Mouse (Mus musculus) layer of hippocampus, postnatal 25 days (tissue): ENCODE results near the gene 2900011O08Rik. TPM values are rescaled to one million over a fixed set of nuclear protein-coding genes. Genes with fewer than 3 reads are reported as not detected.

ENCODE experiments used
- DNase-seq, 2 experiments: peaks; one replicate each; pipeline ENCODE4 v3.0.0; 2022; ENCODE audit warnings: mixed read lengths in 2 of 2, low spot score in 1 of 2; ENCODE audit errors: extremely low spot score in 1 of 2
- microRNA-seq, 2 experiments: library from miRNA; unstranded; fragments of <30 nt; microRNA quantifications; one replicate each; pipeline ENCODE4 v1.2.0; 2021
- total RNA-seq, 2 experiments: library from RNA; stranded (reverse); gene quantifications; 2 replicates each; pipeline ENCODE4 v1.2.3; 2021

The 2900011O08Rik gene
- total RNA-seq, 2 experiments from 2014 or later = 259 to 282 TPM

DNA sequence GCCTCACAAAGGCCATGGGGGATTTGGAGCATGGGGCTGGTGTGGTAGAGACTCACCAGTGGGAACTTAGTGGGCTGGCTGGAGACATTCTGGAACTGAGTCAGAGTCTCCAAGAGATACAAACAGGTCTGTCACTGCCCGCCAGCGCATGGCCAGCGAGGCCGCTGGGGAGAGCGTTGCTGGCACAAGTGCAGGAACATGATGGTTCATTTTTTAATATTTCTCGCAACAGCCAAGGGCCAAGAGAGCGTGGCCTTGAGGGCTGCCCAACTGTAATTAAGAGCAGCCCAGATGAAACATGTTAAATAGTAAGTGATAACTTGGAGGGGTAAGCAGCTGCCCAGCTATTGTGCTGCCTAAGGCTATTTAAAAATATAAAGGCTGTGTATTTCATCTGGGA lies 138.3 kb downstream of the 2900011O08Rik start:
- DNase-seq = no peak

DNA sequence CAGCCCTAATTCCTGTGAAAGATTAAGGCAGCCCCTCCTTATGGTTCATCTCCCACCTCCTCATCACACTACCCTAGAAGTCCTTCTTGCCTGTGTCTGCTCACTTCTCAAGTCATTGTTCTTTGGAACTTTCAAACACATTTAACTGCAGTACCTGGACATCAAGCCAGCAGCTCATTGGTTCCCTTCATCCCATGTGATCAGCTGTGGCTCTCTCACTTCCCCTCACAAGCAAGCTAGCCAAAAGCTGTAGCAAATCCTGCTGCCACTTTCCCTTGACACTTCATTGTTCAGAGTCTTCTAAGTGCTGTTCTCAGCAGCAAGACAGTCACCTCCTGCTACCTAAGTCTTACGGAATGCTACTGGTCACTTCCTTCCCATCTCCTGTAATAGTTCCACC lies 138.8 kb downstream of the 2900011O08Rik start:
- DNase-seq = no peak

DNA sequence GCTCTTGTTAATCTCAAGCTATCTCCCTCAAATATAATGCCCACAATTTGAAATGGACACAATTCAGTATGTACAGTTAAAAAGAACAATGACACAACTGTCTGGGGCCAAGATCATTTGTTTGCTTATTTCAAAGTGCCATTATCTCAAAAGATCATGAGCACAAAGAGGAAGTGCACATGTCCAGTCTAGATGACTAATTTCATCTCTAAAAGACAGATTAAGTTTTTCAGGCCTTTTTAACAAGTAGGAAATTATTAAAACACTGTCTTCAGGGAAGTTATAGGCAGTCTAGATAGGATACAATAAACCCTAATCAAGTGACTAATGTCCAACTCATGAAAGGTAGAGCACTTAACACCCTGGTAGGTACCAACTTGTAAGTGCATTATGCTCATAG lies 142.6 kb downstream of the 2900011O08Rik start:
- DNase-seq = no peak

DNA sequence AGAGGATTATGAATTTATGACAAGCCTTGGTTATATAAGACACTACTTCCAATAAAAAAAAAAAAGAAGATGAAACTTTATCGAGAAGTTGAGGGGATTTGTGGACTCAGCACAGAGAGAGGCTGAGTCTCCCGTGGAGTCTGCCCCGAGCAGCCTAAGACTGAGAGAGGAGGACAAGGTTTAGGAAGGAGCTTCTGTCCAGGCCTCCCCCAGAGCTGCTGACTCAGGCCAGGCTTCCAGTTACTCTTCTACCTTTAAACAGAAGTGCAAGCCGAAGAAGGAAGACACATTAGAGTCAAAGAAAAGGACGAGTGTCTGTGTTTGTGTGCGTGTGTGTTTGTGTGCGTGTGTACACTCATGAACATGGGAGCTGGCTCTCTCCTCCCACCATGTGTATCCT lies 144.4 kb downstream of the 2900011O08Rik start:
- DNase-seq = no peak

DNA sequence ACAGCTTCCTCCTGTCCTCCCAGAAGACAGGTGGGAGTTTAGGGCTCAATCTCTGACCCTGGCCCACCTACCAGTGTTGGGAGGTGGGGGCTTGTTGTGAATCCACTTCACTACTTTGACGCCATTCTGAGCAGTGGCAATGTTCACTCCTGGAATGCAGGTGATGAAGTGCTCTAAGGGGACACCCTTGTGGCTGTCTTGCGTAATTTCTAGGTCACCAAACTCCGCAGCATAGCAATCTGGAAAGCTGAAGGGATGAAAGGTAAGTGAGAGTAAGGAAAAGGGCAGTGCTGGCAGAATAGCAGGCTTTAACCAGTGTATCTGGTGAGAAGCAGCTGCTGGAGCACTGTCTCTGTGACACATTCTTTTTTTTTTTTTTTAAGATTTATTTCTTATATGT lies 145.0 kb downstream of the 2900011O08Rik start:
- no peak for DNase-seq

DNA sequence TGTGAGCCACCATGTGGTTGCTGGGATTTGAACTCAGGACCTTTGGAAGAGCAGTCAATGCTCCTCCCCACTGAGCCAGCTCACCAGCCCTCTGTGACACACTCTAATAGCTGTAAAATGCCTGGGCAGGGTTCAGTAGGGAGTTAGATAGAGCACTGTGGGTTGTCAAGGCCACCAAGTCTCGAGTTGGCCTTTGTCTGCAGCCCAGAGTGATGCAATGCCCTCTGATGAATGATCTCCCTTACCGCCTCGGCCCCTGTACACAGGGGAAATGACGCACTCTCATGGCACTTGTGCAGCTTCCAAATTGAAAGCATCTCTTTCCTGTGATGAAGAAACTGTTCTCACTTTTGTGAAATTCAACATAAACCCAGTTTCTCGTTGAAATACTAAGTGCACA lies 145.4 kb downstream of the 2900011O08Rik start:
- DNase-seq = no peak

DNA sequence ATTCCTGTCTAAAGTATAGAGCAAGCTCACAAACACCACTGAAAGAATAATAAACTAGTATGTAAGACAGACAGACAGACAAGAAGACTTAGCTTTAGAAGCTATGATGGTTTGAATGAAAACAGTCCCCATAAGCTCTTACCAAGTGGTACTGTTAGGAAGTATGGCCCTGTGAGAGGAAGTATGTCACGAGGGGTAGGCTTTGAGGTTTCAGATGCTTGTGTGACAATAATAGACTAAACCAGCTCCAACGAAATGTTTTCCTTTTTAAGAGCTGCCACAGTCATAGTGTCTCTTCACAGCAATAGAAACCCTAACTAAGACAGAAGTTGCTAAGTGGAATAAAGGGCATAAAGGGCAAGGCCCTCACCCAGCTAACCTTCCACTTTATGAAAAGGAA lies 148.6 kb downstream of the 2900011O08Rik start:
- no peak for DNase-seq

DNA sequence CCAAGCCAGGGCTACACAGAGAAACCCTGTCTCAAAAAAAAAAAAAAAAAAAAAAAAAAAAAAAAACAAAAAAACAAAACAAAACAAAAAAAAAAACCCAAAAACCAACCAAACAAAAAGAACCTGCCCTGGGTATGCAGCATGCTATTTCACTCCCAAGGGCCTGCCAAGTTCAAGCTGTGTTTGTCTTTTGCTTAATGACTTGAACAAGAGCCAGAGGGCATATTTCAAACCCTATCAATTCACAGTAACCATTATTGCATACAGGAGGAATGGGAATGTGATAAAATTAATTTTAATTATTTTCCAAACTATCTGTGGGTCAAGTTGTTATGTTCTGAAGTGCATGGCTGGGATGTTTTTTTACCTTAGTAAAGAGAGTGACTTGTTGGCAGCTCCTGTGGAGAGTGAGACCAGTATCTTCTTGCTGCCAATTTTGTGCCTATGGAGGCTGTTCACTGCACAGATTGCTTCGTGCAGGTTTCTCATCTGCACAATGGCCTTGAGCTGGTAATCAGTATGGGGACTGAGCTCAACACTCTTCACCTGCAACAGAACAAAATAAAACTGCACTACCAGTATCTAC lies 151.7 kb downstream of the 2900011O08Rik start:
- DNase-seq = no peak

DNA sequence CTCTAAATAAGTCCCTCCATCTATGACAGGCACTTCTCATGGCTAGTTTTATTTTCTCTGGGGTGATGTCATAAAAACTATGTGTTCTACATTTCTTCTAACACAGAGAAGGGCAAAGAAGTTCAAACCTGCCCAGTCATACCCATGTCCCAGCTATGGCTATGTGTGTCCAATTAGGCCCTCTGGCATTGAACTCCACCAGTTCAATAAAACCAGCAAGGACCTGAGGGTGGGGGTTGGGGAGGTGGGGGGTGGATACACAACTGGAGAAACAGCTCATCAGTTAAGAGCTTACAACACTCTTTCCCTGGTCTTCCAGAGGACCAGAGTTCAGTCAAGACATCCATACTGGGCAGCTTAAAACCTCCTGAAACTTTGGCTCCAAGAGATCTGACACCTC lies 152.7 kb downstream of the 2900011O08Rik start:
- no peak for DNase-seq

DNA sequence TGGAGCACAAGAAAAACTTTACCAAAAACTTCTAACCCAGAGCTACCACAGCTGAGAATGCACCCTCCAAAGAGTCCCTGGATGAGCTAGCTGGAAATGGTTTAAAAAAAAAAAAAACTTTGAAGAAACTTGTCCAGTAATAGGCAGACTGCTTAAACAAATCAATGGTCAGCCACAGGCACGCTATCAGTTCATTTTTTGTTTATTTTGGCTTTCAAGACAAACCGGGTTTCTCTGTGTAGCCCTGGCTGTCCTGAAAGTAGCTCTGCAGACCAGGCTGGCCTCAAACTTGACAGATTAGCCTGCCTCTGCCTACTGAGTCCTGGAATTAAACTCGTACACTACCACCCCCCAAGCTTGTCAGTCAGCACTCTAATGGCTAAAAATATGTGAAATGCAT lies 156.9 kb downstream of the 2900011O08Rik start:
- DNase-seq = no peak

DNA sequence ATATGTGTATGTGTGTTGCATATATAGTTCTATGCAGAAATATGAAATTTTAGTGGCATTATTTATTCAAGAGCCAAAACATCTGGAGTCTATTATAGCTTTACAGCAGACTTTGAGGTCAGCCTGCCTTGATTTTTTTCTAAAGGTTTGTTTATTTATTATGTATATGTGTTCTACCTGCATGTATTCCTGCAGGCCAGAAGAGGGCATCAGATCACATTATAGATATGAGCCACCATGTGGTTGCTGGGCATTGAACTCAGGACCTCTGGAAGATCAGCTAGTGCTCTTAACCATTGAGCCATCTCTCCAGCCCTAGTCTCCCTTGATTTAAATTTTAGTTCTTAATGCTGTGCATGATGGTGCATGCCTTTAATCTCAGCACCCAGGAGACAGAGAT lies 161.3 kb downstream of the 2900011O08Rik start:
- no peak for DNase-seq

Small RNA genes lying within 50 kb of the gene (microRNA-seq; reads per million reads assigned to microRNA genes)
- 0 reads per million in 2 experiments for gene Gm27671

Other genes with a start within 250 kb of the 2900011O08Rik start
- 10 to 100 TPM; 47.0 to 49.1 TPM for gene Rrn3, start 205.9 kb upstream of the 2900011O08Rik start, total RNA-seq
- gene Ntan1, start 167.8 kb upstream of the 2900011O08Rik start, total RNA-seq = 10 to 100 TPM; 84.7 to 86.4 TPM
- gene Pdxdc1, start 83.5 kb upstream of the 2900011O08Rik start, total RNA-seq = 10 to 100 TPM; 75.7 to 76.8 TPM
- 10 to 100 TPM; 72.7 to 74.0 TPM for gene Mpv17l, start 83.4 kb upstream of the 2900011O08Rik start, total RNA-seq
- 1 to 10 TPM in 1 of 2 experiments, under 1 TPM in 1; 0.98 to 1.5 TPM for gene Ifitm7, start 284 bp downstream of the 2900011O08Rik start, total RNA-seq
- 10 to 100 TPM; 28.4 to 30.9 TPM for gene Nde1, start 176.7 kb downstream of the 2900011O08Rik start, total RNA-seq
- gene Marf1, start 176.7 kb downstream of the 2900011O08Rik start, total RNA-seq = 100 to 1,000 TPM; 112 to 117 TPM